Mouse (Mus musculus): Measurements from ENCODE around the gene Nptn. TPM values are rescaled to one million over a fixed set of nuclear protein-coding genes. Genes with fewer than 3 reads are reported as not detected.

Nptn gene
- polyA plus RNA-seq, 1 experiment: 80.2 TPM

DNA sequence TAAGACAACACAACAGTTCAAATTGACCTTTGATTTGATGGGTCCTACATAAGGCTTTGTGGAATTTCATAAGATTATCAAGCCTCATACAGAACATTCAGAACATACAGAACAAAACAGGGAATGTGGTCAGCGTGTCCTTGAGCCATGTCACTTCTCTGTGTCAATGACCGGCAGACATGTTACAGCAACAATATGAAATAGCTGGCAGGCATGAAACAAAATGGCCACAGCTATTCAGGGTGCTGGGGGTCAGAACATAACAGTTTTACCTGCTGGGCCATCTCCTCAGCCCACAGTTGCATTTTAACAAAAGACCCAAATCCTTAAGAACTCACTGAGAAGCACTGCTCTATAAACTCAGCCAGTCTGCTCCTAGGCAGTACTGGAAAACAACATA is 116.4 kb downstream of the Nptn start:
- H3K27me3 ChIP-seq (ENCODE audit: control insufficient read depth, insufficient read depth, low read length): no peaks in the 10 kb centered on the region
- TF ChIP-seq POLR2A (IDR thresholded peaks at IDR 0.05; ENCODE audit: control insufficient read depth, low read depth, low read length) (no peak), CTCF (IDR thresholded peaks at IDR 0.05; ENCODE audit: control insufficient read depth, insufficient read depth, insufficient replicate concordance, low read depth, low read length) (no peak)
- no peak overlapping the region for H3K27ac ChIP-seq (ENCODE audit: control insufficient read depth, insufficient read depth, low read depth, low read length)
- no peaks in the 10 kb centered on the region for H3K4me1 ChIP-seq (ENCODE audit: control insufficient read depth, insufficient read depth, low read length)
- H3K36me3 ChIP-seq (ENCODE audit: control insufficient read depth, insufficient read depth, low read length): no peaks in the 10 kb centered on the region
- H3K4me3 ChIP-seq (ENCODE audit: control insufficient read depth, low read depth, low read length): no peak overlapping the region

DNA sequence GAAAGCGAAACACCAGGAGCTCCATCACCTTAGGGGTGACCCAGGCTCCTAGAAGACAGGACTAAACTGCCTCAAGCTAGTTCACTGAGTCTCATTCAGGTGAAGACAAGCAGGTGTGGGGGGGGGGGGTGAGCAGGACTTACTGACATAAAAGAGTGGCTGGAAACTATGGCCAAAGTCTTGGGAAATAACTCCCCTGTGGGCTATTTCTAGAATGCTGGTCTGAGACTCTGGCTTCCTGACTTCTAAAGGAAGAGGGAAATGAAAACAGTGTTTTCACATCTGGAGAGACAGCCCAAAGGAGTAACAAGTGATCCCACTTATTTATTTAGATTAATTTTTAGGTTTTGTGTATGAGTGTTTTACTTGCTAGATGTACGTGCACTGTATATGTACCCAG is 119.7 kb downstream of the Nptn start:
- TF ChIP-seq CTCF (IDR thresholded peaks at IDR 0.05; ENCODE audit: control insufficient read depth, insufficient read depth, insufficient replicate concordance, low read depth, low read length) (no peak), POLR2A (IDR thresholded peaks at IDR 0.05; ENCODE audit: control insufficient read depth, low read depth, low read length) (no peak)
- Histone ChIP-seq H3K27ac (ENCODE audit: control insufficient read depth, insufficient read depth, low read depth, low read length) (no peak overlapping the region), H3K27me3 (ENCODE audit: control insufficient read depth, insufficient read depth, low read length) (no peaks in the 10 kb centered on the region)

DNA sequence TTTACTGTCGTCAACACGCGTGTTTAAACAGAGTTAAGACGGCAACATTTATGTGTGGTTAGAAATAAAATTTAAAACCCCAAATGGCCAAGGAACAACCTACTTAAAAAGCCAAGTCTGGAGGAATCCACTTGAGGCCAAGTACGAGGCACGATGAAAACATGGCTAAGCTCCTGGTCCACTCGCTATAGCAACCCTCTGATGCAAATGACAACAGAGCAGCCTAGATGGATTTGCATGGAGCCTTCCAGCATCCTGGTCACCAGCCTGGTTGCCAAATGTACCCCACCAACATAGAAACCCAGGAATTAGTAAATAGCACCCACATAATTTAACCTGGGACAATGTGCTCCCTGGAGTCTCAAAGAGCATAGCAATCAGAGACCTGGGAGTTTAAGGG is 121.7 kb downstream of the Nptn start:
- H3K36me3 ChIP-seq (ENCODE audit: control insufficient read depth, insufficient read depth, low read length): no peaks in the 10 kb centered on the region
- no peak overlapping the region for H3K27ac ChIP-seq (ENCODE audit: control insufficient read depth, insufficient read depth, low read depth, low read length)
- no peak overlapping the region for H3K4me3 ChIP-seq (ENCODE audit: control insufficient read depth, low read depth, low read length)
- TF ChIP-seq POLR2A (IDR thresholded peaks at IDR 0.05; ENCODE audit: control insufficient read depth, low read depth, low read length) (no peak), CTCF (IDR thresholded peaks at IDR 0.05; ENCODE audit: control insufficient read depth, insufficient read depth, insufficient replicate concordance, low read depth, low read length) (no peak)
- no peaks in the 10 kb centered on the region for H3K4me1 ChIP-seq (ENCODE audit: control insufficient read depth, insufficient read depth, low read length)
- no peaks in the 10 kb centered on the region for H3K27me3 ChIP-seq (ENCODE audit: control insufficient read depth, insufficient read depth, low read length)

More for the DNA sequence above, 119.7 kb downstream of the Nptn start:
- Histone ChIP-seq H3K4me3 (ENCODE audit: control insufficient read depth, low read depth, low read length) (no peak overlapping the region), H3K4me1 (ENCODE audit: control insufficient read depth, insufficient read depth, low read length) (no peaks in the 10 kb centered on the region), H3K36me3 (ENCODE audit: control insufficient read depth, insufficient read depth, low read length) (no peaks in the 10 kb centered on the region)

DNA sequence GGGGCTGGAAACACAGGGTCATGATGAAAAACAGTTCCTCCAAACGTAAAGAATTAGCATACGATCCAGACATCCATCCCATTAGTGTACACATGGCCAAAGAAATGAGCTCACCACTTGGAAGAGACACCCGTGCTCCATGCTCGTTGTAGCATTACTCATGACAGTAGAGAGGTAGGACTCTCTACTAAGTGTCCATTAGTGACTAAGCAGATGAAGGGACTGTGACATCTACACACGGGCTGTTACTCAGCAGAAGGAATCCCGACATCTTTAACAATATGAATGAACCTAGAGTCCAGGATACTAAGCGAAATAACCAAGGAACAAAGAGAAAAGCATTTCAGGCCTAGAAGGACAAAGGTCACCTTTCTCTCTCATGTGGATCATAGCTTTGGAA is 124.0 kb downstream of the Nptn start:
- H3K27me3 ChIP-seq (ENCODE audit: control insufficient read depth, insufficient read depth, low read length): no peaks in the 10 kb centered on the region
- no peak overlapping the region for H3K27ac ChIP-seq (ENCODE audit: control insufficient read depth, insufficient read depth, low read depth, low read length)
- H3K4me1 ChIP-seq (ENCODE audit: control insufficient read depth, insufficient read depth, low read length): no peaks in the 10 kb centered on the region
- H3K36me3 ChIP-seq (ENCODE audit: control insufficient read depth, insufficient read depth, low read length): no peaks in the 10 kb centered on the region
- TF ChIP-seq CTCF (IDR thresholded peaks at IDR 0.05; ENCODE audit: control insufficient read depth, insufficient read depth, insufficient replicate concordance, low read depth, low read length) (no peak), POLR2A (IDR thresholded peaks at IDR 0.05; ENCODE audit: control insufficient read depth, low read depth, low read length) (no peak)
- H3K4me3 ChIP-seq (ENCODE audit: control insufficient read depth, low read depth, low read length): no peak overlapping the region

Other genes starting within 250 kb of the Nptn start
- 228 and 233 TPM in 2 replicates for gene Tbc1d21, start 211.8 kb upstream of the Nptn start, polyA plus RNA-seq (2012; rRNA removed)
- gene Insyn1, start 93.6 kb upstream of the Nptn start, polyA plus RNA-seq (2012; rRNA removed): 1.4 and 1.9 TPM in 2 replicates
- gene Cd276, start 26.8 kb upstream of the Nptn start, polyA plus RNA-seq (2012; rRNA removed): 0.61 and 1.3 TPM in 2 replicates
- gene Rec114, start 161.7 kb downstream of the Nptn start, polyA plus RNA-seq (2012; rRNA removed): 5.5 and 6.6 TPM in 2 replicates
- 0.09 and 0.16 TPM in 2 replicates for gene Hcn4, start 241.2 kb downstream of the Nptn start, polyA plus RNA-seq (2012; rRNA removed)

Measured in testis, adult 2 months (tissue).